Mouse (Mus musculus): Measurements from ENCODE around the gene Snx7.
A peak's percentile ranks its signal among the peaks of the same experiment; 100 is the strongest.

The Snx7 gene

DNA sequence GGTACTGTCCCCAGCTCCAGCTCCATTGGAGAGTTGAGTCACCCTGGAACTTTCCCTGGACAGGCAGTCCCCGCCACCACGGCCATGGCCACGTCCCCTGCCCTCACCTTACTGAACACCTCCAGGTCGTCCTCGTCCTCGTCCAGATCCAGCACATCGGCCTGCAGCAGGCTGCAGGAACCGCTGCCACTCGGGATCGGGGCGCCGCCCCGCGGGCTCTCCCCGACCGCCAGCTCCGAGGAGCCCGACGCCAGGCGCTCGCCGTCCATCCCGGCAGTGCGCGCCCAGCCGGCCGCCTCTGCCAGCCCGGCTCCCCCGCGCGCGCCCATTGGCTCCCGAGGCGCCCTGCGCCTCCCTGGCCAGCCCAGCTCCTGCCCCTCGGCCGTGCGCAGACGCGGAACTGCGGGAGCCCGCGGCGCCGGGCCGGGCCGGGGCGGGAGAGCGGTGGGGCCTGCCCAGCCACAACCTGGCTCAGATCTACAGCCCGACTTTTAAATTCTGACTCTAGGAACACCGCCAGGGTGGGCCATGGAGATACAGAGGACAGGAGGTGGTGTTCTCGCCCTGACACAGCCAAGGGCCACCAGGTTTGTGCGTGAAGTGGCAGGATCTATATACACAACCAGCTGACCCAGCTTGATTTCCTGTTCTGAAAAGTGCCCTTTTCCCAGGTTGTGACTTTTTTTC lies at the start of gene Snx7:
Snx7 (minus strand) TSS at position 300 of the 687 bp plus-strand sequence.
- peak in 1 of 2 experiments; percentile 3 for DNase-seq (ENCODE audit: low spot score in 2 of 2)

DNA sequence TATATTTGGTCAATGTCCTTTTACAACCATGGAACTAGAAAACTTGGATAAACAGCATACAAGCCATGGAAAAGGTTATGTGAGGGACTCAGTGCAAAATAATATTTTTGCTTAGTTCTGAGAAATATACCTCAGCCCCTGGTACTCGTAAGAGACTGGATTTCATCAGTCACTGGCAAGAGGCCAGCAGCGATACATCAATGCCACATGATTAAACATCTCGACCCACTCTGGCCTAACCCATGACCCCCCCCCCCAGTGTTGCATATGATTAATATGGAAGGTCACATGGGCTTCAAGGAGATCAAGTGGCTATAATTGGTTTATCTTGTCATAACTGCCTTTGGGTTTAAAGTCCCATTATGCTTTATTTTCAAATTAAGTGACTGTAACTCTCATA lies 46.7 kb upstream of the Snx7 start:
- DNase-seq (ENCODE audit: low spot score in 2 of 2), result no peak

DNA sequence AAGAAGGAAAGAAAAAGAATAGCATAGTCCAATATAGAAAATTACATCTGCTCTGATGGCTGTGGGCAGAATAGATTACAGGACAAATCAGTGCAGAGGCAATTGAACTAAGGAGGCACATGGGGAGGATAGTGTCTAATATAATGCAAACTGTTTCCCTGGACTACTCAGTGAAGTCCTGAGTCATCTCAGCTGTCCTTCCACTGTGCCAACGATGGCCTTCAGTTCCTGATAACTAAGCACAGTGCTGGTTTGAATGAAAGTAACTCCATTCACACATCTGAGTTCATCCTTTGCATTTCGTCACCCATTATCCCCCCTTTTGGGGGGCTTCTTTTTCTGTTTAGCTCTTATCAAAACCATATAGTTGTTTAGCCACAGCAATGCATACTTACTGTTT lies 25.0 kb upstream of the Snx7 start:
- no peak for DNase-seq (ENCODE audit: low spot score in 2 of 2)

DNA sequence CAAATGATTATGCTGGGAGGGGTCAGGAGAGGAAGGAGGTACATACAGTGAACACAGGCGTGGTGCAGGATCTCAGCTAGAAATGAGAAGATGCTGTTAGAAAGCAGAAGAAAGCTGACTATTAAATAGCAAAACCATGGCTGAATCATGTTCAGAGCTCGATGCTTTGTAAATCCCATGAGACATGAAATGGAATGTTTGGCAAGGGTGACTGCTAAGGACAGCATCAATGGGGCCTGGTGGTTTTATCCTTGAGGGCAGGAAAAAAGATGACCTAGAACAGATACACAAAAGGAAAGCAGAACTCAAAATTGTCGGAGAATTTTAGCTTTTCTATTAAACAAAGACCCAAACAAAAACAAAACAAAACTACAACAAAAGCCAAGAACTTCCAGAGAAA lies 6.7 kb upstream of the Snx7 start:
- DNase-seq (ENCODE audit: low spot score in 2 of 2), result no peak

DNA sequence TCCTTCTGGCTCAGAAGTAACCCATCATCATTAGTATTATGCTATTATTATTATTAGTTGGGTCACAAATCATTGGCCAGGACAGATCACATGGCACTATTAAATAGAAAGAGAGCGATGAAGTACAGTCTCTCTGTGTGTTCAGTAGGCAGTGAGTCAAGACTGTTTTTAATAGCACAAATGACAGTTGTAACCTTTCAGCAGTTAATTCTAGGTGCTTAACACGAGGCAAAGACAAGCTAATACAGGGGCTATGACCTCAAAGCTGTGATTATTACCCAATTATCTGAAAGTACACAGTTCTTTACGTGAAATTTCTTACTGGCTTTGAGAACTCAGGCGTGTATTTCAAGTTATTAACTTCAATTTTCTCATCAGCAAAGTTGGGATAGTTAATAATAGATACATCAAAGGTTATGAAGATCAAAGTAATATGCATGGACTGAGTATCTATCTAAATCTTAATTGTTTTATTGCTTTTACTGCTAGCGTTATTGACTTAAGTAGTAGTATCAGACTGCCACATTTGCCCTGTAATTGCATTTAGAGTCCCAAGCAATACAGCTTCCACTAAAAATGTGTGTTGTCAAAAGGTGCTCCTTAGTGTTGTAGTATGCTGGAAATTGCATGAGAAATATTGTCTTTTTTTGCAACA lies 4.6 kb upstream of the Snx7 start:
- no peak for DNase-seq (ENCODE audit: low spot score in 2 of 2)

DNA sequence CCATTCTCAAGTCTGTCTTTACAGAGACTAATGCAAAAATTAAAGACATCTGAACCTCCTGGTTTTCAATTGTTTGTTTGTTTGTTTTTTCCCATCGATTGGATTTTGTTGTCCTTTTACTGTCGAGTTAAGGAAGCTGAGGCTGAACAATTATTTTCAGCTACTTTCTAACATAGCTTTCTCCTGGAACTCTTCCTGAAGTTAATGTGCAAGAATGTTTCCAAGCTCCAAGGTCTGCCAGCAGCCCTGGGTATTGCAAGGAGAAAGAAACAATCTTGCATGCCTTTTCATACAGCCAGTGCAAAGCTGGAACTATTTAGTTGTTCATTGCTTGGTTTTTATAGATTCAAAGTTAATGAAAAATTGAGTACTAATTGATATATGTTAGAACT lies 584 bp upstream of the Snx7 start:
- no peak for DNase-seq (ENCODE audit: low spot score in 2 of 2)

DNA sequence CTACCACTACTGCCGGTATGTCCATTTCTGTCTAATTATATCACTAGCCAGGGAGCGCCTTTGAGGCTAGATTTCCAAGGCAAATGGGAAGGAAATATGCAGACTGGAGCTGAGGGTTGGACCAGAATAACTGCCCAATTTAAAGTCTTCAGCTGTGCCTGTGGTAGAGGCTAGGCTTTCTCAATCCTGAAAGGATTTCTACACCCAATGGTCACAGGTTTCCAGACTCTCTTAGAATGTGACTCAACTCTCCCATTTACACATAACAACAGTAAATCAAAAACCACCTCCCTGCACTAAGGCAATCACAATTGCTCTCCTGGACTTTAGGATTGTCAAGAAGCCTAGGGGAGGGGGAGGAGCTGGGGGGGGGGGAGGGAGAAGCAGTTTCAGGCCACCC lies 645 bp downstream of the Snx7 start:
- no peak for DNase-seq (ENCODE audit: low spot score in 2 of 2)

DNA sequence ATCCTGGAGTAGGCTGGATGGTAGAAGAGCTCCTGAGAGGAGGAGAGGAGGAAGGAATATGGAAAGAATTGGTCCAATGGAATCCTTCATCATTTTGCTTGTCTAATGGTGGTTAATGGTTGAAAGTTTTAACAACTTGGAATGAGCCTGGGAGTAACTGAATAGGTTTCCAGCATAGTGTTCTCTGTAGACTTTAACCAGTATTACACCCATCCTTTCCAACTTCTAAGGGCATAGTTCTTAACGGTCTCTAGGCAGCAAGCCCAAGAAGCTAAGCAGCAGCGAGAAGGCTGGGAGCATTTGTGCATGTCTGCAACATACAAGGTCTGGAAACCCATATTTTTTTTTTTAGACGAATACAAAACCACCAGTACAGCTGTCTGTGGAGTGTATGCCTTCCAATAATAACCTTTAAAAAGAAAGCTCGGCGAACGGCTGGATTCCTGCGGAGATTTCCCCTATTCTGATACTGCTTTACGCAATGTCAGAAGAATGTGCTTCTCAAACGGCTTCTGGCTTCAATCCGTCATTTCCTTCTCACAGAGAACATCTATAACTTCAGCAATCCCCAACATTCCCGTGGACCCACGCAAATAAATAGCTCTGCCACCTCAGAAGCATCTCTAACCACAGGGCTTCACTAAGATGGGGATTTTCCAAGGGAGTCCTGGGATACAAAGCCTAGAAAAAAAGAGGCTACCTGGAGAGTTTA lies 1.9 kb downstream of the Snx7 start:
- no peak for DNase-seq (ENCODE audit: low spot score in 2 of 2)

DNA sequence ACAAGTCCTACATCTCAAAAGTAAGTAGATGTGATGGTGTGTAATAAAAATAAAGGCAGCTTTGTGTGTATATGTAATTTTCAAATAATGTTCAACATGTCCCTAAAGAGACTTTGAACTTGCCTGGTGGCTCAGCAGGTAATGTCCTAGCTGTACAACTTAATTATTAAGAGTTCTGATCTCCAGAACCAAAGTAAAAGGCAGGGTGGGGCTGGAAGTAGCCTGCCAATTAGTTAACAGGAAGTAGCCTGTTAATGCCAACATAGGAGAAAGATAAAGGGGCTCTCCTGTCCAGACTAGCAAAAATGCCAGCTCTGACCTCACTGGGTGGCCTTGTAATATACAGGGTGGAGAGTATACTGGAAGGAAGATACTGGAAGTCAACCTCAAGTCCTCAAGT lies 3.1 kb downstream of the Snx7 start:
- no peak for DNase-seq (ENCODE audit: low spot score in 2 of 2)

DNA sequence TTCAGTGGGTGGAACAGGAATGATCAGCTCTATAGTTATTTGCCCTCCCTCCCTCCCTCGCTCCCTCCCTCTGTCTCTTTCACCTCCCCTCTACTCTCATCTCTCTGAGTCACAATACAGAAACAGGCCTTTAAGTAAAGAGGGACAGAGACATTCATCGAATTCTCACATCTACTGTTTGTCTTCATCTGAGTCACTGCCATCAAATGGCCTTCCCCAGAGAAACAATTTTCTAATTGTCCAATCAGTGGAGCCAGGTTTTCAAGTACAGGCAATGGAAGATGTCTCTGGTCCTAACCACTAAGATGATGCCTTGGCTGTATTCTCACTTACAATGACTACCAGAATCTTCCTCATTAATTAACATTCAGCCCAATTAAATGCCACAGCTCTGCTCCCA lies 5.8 kb downstream of the Snx7 start:
- no peak for DNase-seq (ENCODE audit: low spot score in 2 of 2)

DNA sequence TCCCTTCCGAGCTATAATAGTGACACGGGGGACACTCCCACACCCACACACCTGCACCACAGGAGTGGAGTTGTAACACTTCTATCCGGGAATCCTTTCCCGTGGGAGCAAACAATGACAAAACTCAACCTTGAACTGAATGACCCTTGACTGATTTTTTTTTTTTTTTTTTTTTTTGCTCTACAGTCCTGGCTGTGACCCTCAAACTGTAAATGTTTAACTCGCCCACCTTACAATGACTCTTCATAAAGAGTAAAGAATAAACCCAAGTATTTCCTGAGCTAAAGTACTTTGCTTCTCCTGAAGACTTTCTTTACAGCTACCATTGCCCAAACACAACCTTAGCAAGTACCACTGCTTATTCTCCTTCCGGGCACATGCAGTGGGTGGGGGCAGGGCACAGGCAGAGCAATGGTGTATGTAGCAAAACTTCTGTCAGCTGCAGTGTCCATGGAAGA lies 6.7 kb downstream of the Snx7 start:
- DNase-seq (ENCODE audit: low spot score in 2 of 2), result no peak

DNA sequence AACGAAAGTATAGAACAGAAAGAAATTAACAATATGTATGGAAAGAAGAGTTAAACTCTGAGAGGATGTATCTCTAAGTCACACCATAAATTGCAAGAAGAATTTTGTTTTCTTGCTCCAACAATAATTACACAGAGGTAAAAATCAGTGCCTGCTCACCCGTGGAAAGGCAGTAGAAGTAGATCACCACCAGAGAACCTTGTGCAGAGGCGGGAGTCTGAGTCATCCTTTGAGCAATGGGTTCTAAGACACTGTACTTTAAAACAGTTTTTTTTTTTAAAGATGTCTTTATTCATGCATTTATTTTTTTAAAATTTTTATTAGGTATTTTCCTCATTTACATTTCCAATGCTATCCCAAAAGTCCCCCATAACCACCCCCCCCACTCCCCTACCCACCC lies 9.7 kb downstream of the Snx7 start:
- no peak for DNase-seq (ENCODE audit: low spot score in 2 of 2)

DNA sequence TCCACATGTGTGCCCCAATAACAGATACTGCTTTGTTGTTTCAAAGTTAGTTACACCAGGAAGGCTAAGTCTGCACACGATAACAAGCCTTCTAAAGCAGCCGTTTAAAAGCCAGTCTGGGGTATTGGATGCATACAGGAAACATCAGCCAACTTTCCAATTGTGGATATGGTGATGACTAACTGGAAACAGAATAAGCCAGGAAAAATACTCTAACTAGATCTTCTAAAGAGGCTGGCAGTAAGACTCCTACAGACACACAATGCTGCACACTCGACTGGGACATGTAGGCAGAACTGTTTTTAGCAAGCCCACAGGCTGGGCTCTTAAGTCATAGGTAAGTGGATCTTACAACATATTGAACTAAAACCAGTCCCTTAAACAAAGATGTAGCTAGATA lies 15.0 kb downstream of the Snx7 start:
- DNase-seq (ENCODE audit: low spot score in 2 of 2), result no peak

DNA sequence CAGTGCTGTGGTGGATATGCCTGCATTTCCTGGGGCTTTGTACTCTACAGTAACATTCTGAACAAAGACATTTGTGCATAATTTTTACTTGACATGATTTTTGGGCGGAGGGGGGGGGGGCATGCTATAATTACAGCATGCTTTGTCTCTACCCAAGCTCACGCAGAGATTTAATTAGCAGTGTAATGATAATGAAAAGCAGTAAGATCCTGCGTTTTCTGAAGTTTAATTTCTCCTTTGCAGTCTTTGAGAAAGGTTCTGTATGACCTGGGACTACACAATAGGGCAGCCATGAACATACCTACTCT lies 16.7 kb downstream of the Snx7 start:
- DNase-seq (ENCODE audit: low spot score in 2 of 2), result no peak

DNA sequence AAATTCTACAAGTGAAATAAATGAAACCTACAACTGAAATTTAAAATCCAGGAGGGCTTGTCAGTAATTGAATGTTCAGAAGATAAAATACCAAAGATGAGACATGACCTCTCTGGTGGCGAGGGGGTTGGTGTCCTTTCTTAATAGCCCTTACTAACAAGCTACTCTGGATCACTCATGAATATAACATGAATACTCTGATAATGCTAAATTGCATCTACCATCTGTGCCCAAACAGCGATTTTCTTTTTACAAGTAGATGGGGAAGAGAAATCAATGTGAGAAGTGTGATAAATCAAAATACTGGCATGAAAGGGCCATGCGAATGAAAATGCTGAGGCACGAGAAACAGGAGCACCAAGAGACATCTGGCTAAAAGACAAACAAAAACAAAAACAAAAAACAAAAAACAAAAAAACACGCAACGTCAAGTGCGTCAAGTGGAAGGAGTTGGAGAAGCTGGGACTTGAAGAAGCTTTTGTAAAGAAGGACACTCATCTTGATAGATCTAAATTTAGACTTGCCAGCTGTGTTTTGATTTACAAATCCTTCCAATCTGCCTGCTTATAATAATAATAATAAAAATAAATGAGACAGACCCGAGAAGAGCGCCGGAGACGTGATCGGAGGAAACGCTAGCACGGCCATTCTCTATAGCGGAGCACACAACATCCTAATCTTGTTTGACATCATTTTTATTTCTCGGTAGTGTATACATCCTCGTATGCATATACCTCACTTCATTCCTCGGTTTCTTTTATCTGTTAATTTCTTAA lies 17.3 kb downstream of the Snx7 start:
- DNase-seq (ENCODE audit: low spot score in 2 of 2), result no peak

DNA sequence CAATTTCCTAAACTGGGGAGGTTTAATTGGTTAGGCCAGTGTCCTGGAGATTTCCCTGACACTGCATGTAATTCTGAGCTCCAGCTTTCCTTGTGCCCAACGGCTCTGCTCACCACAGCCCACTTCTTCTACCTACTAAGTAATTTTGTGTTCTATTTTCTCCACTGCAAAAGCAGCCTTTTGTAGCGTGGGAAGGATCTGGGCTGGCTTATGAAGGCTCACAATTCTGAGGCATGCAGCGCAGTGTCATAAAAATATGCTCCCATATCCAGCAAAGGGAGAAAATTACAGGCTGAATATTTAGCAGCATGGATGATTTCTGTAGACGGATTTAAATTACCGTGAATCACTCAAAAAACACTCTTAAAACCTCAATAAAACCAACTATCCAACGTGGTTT lies 19.9 kb downstream of the Snx7 start:
- DNase-seq (ENCODE audit: low spot score in 2 of 2), result no peak

DNA sequence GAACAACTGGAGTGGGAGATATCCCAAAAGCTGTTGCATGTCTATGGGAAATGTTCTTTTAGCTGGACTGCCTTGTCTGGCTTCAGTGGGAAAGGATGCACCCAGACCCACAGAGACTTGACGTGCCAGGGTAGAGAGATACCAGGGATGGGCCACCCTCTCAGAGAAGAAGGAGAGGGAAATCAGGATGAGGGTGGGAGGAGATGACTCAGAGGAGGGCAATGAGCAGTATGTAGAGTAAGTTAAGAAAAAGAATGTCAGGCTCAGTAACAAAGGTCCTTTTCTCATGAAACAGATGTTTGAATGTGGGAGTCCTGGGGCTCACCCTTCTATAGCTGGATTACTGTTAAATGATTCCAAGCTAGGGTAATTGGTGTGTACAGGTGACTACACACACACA lies 26.1 kb downstream of the Snx7 start:
- no peak for DNase-seq (ENCODE audit: low spot score in 2 of 2)

DNA sequence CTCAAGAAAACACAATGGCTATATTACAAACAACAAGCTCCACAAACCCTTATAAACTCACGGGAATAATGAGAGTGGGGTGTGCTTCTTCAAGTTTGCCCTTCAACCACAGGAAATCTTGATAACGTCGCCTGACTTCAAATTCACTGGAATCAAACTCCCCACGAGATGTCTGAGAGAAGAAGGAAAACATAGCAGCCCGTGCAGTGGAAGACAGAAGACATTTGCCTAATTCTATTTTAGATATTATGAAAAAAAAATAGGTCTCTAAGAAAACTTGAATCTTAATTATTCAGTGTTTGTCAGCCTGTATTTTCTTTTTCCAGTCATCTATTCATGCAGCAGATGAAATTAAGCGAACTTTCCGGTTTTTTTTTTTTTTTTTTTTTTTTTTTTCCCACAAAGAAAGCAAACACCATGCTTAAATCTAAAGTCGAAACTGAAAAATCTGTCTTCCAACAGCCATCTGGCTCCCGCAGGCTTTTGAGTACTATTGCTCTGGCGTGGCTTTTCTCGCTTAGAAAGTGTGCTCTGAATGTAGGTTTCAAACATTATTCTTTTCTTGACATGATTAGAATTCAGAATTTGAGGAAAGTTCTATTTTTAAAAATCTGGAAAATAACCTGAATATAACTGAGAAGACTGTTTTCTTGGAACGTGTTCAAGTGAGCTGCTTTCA lies 28.7 kb downstream of the Snx7 start:
- DNase-seq (ENCODE audit: low spot score in 2 of 2), result no peak

DNA sequence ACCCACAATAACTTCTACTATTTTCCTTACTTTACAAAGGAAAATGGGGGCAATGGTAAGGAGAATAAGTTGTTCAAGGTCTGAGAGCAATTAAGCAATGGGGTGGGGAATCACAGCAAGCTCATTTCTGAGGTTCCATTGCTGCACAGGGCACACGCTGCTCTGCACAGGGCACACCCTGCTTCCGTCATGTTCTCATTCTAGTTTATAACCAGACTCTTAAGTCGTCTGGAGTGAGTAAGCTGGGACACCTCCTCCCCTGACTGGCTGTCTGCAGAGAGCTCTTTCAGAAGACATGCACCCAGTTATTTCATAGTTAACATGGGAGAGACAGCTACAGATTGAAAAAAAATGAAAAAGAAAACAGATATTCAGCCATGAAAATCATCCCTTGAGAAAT lies 30.7 kb downstream of the Snx7 start:
- no peak for DNase-seq (ENCODE audit: low spot score in 2 of 2)

DNA sequence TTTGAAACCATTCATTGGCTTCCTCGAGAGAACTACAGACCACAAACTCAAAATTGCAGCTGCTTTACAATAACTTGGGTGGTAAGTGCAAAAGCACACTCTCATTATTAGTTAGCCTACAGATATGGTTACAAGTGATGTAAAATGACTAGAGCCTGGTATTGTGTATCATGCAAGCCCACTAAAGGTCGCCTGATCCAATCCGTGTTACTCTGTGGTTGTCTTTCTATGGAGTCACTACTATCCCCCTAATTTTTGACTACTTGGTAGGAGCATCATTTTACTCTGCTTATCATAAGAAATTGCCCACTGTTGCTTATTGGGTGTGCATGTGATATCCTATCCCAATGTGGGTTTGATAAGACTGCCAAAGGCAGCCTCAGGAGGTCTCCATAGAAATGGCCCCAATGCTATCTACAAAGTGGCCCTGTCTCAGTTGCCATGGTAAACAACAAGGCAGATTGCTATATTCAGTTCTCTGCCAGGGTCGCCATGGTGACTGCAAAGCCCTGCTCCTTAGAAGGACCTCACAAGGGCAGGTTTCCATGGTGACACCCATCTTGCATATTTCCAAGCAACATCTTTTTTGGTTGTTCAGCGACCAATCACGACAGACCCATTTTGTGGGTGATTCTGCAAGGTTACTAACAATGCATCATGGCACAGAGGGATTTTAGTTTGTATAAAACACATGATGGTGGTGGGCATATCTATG lies 42.1 kb downstream of the Snx7 start:
- no peak for DNase-seq (ENCODE audit: low spot score in 2 of 2)

DNA sequence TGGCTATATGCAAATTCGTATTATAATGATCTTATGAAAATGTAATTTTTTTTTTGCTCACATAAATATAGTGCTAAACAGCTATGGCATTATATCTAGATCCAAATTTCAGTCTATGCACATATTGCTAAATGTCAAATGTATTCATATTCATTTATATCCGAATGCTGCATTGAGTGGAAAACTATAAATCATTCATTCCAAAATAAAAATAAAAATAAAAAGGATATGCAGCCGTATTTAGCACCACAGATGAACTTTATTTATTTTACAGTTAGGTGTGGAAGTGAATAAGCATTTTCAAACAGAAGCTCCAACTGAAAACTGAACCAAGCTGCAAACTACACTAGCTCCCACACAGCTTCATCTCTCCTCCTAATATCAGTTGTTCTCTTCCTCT lies 45.5 kb downstream of the Snx7 start:
- DNase-seq (ENCODE audit: low spot score in 2 of 2), result no peak
